Mouse (Mus musculus): ENCODE data around the gene Sprr2b. TPM values are rescaled to one million over a fixed set of nuclear protein-coding genes. Genes with fewer than 3 reads are reported as not detected.
"Not testable (repeated sequence)": the region's sequence is repeated elsewhere in the genome, so short reads cannot be mapped to it uniquely, and the experiment has no call there.

Sprr2b gene
- polyA plus RNA-seq (2016; fragmentation: Nextera tagmentation; extraction: Ambion mirVana) = not detected in 2 replicates

- no peak for ATAC-seq (ENCODE audit: insufficient number of reproducible peaks, insufficient read depth, low FRiP score, low TSS enrichment, low read depth)
- Histone ChIP-seq H3K4me1 (replicated peaks) (no peaks in the 10 kb centered on the region), H3K27me3 (no peaks in the 10 kb centered on the region), H3K4me2 (no peak within 1 kb of the TSS), H3K36me3 (no peaks in the 10 kb centered on the region), H3K9me3 (no peaks in the 10 kb centered on the region), H3K4me3 (replicated peaks) (no peak within 1 kb of the TSS), H3K27ac (no peak within 1 kb of the TSS), H3K9ac (replicated peaks) (no peak within 1 kb of the TSS)
- WGBS = 85% methylated on average over 2 of the region's 2 CpGs
Measured at GRCm38 (mm10) chr3:92316320-92316719, at the start of gene Sprr2b. Gene Sprr2b (plus strand): TSS chr3:92316620.

- H3K9ac ChIP-seq (replicated peaks); H3K9me3 ChIP-seq; H3K27ac ChIP-seq; H3K36me3 ChIP-seq; H3K27me3 ChIP-seq; H3K4me1 ChIP-seq (replicated peaks); H3K4me3 ChIP-seq (replicated peaks); H3K4me2 ChIP-seq: not testable (repeated sequence)
- WGBS = no CpG with 5 or more reads among the region's 4 CpGs
- 0 out of 2 replicates have a peak, but pooled peaks have one; percentile 43 for ATAC-seq (ENCODE audit: insufficient number of reproducible peaks, insufficient read depth, low FRiP score, low TSS enrichment, low read depth)
Measured at GRCm38 (mm10) chr3:92271414-92271985, 44.9 kb upstream of the Sprr2b start.

GRCm38 (mm10) chr3:92273504-92273903, 42.9 kb upstream of the Sprr2b start:
- not testable (repeated sequence) for H3K4me1 ChIP-seq (replicated peaks); H3K4me3 ChIP-seq (replicated peaks); H3K27ac ChIP-seq; H3K36me3 ChIP-seq; H3K4me2 ChIP-seq; H3K9ac ChIP-seq (replicated peaks); H3K9me3 ChIP-seq; H3K27me3 ChIP-seq
- ATAC-seq (ENCODE audit: insufficient number of reproducible peaks, insufficient read depth, low FRiP score, low TSS enrichment, low read depth) = peak; percentile 34

- ATAC-seq (ENCODE audit: insufficient number of reproducible peaks, insufficient read depth, low FRiP score, low TSS enrichment, low read depth); H3K9ac ChIP-seq (replicated peaks); H3K4me1 ChIP-seq (replicated peaks); H3K4me2 ChIP-seq; H3K27me3 ChIP-seq; H3K27ac ChIP-seq; H3K9me3 ChIP-seq; H3K4me3 ChIP-seq (replicated peaks); H3K36me3 ChIP-seq: not testable (repeated sequence)
- no CpG with 5 or more reads among the region's 1 CpGs for WGBS
Measured at GRCm38 (mm10) chr3:92274018-92274417, 42.4 kb upstream of the Sprr2b start.

- H3K4me3 ChIP-seq (replicated peaks); ATAC-seq (ENCODE audit: insufficient number of reproducible peaks, insufficient read depth, low FRiP score, low TSS enrichment, low read depth); H3K9ac ChIP-seq (replicated peaks); H3K36me3 ChIP-seq; H3K27ac ChIP-seq; H3K27me3 ChIP-seq; H3K4me1 ChIP-seq (replicated peaks); H3K9me3 ChIP-seq; H3K4me2 ChIP-seq: not testable (repeated sequence)
Measured at GRCm38 (mm10) chr3:92279663-92280062, 36.8 kb upstream of the Sprr2b start.

- H3K27me3 ChIP-seq; H3K4me2 ChIP-seq; H3K9ac ChIP-seq (replicated peaks); H3K4me1 ChIP-seq (replicated peaks); H3K9me3 ChIP-seq; ATAC-seq (ENCODE audit: insufficient number of reproducible peaks, insufficient read depth, low FRiP score, low TSS enrichment, low read depth); H3K27ac ChIP-seq; H3K36me3 ChIP-seq; H3K4me3 ChIP-seq (replicated peaks): not testable (repeated sequence)
- 76% methylated on average over 5 of the region's 12 CpGs for WGBS
Measured at GRCm38 (mm10) chr3:92280963-92281606, 35.3 kb upstream of the Sprr2b start.

GRCm38 (mm10) chr3:92285101-92285500, 31.3 kb upstream of the Sprr2b start, which contains the start of gene Sprr2a3:
Gene Sprr2a3 (plus strand): TSS chr3:92285417.
- H3K27ac ChIP-seq; ATAC-seq (ENCODE audit: insufficient number of reproducible peaks, insufficient read depth, low FRiP score, low TSS enrichment, low read depth); H3K36me3 ChIP-seq; H3K4me3 ChIP-seq (replicated peaks); H3K4me2 ChIP-seq; H3K9ac ChIP-seq (replicated peaks); H3K27me3 ChIP-seq; H3K4me1 ChIP-seq (replicated peaks); H3K9me3 ChIP-seq: not testable (repeated sequence)
- 82% methylated on average over 1 of the region's 1 CpGs for WGBS

- not testable (repeated sequence) for H3K4me1 ChIP-seq (replicated peaks); H3K27ac ChIP-seq; ATAC-seq (ENCODE audit: insufficient number of reproducible peaks, insufficient read depth, low FRiP score, low TSS enrichment, low read depth); H3K9ac ChIP-seq (replicated peaks); H3K4me3 ChIP-seq (replicated peaks); H3K4me2 ChIP-seq; H3K9me3 ChIP-seq; H3K36me3 ChIP-seq; H3K27me3 ChIP-seq
- 83% methylated on average over 6 of the region's 6 CpGs for WGBS
Measured at GRCm38 (mm10) chr3:92288489-92288888, 27.9 kb upstream of the Sprr2b start.

GRCm38 (mm10) chr3:92307406-92307805, 9.0 kb upstream of the Sprr2b start:
- no peak overlapping the region for H3K4me3 ChIP-seq (replicated peaks)
- no peaks in the 10 kb centered on the region for H3K36me3 ChIP-seq
- H3K27me3 ChIP-seq = no peaks in the 10 kb centered on the region
- no peaks in the 10 kb centered on the region for H3K9me3 ChIP-seq
- no peak overlapping the region for H3K4me2 ChIP-seq
- no peak overlapping the region for H3K27ac ChIP-seq
- H3K4me1 ChIP-seq (replicated peaks) = no peaks in the 10 kb centered on the region
- ATAC-seq (ENCODE audit: insufficient number of reproducible peaks, insufficient read depth, low FRiP score, low TSS enrichment, low read depth) = no peak
- H3K9ac ChIP-seq (replicated peaks) = no peak overlapping the region
- 77% methylated on average over 1 of the region's 1 CpGs for WGBS

- H3K9me3 ChIP-seq = no peaks in the 10 kb centered on the region
- H3K9ac ChIP-seq (replicated peaks) = no peak overlapping the region
- no peak overlapping the region for H3K4me2 ChIP-seq
- H3K4me3 ChIP-seq (replicated peaks) = no peak overlapping the region
- no peaks in the 10 kb centered on the region for H3K27me3 ChIP-seq
- no peak for ATAC-seq (ENCODE audit: insufficient number of reproducible peaks, insufficient read depth, low FRiP score, low TSS enrichment, low read depth)
- H3K27ac ChIP-seq = no peak overlapping the region
- no peaks in the 10 kb centered on the region for H3K4me1 ChIP-seq (replicated peaks)
- no peaks in the 10 kb centered on the region for H3K36me3 ChIP-seq
- WGBS = 76% methylated on average over 2 of the region's 2 CpGs
Measured at GRCm38 (mm10) chr3:92317384-92317783, 964 bp downstream of the Sprr2b start.

GRCm38 (mm10) chr3:92336278-92336677, 19.9 kb downstream of the Sprr2b start:
- Histone ChIP-seq H3K36me3 (no peaks in the 10 kb centered on the region), H3K9ac (replicated peaks) (no peak overlapping the region), H3K4me1 (replicated peaks) (no peaks in the 10 kb centered on the region), H3K9me3 (no peaks in the 10 kb centered on the region), H3K4me2 (no peak overlapping the region), H3K27me3 (no peaks in the 10 kb centered on the region), H3K4me3 (replicated peaks) (no peak overlapping the region), H3K27ac (no peak overlapping the region)
- no peak for ATAC-seq (ENCODE audit: insufficient number of reproducible peaks, insufficient read depth, low FRiP score, low TSS enrichment, low read depth)
- WGBS = 67% methylated on average over 1 of the region's 1 CpGs

GRCm38 (mm10) chr3:92338840-92339239, 22.4 kb downstream of the Sprr2b start, which contains the start of gene Sprr2d:
Gene Sprr2d (plus strand): TSS chr3:92339140.
- no peaks in the 10 kb centered on the region for H3K4me1 ChIP-seq (replicated peaks)
- 87% methylated on average over 5 of the region's 5 CpGs for WGBS
- no peak for ATAC-seq (ENCODE audit: insufficient number of reproducible peaks, insufficient read depth, low FRiP score, low TSS enrichment, low read depth)
- no peaks in the 10 kb centered on the region for H3K27me3 ChIP-seq
- H3K27ac ChIP-seq = no peak within 1 kb of the TSS
- no peaks in the 10 kb centered on the region for H3K9me3 ChIP-seq
- H3K36me3 ChIP-seq = no peaks in the 10 kb centered on the region
- no peak within 1 kb of the TSS for H3K4me3 ChIP-seq (replicated peaks)
- H3K4me2 ChIP-seq = no peak within 1 kb of the TSS
- H3K9ac ChIP-seq (replicated peaks) = no peak within 1 kb of the TSS
